Mouse (Mus musculus) myocyte (in vitro differentiated cells): ENCODE data around the gene Dapk2. TPM values are rescaled to one million over a fixed set of nuclear protein-coding genes. Genes with fewer than 3 reads are reported as not detected.

ENCODE experiments used
- H3K27me3 ChIP-seq: one replicate; pipeline ENCODE4 v1.6.1; 2011; ENCODE audit not compliant: control insufficient read depth, insufficient read depth, insufficient read length
- H3K36me3 ChIP-seq: one replicate; pipeline ENCODE4 v1.6.1; 2011; ENCODE audit not compliant: control insufficient read depth, insufficient read depth
- H3K4me2 ChIP-seq: one replicate; pipeline ENCODE4 v1.6.1; 2011; ENCODE audit warnings: low read depth, control low read depth
- H3K4me3 ChIP-seq: one replicate; pipeline ENCODE4 v1.5.1; 2011; ENCODE audit warnings: mild to moderate bottlenecking, control low read depth, moderate library complexity
- H3K79me2 ChIP-seq: one replicate; pipeline ENCODE4 v1.6.1; 2011; ENCODE audit not compliant: control insufficient read depth, insufficient read depth
- H3ac ChIP-seq: one replicate; pipeline ENCODE4 v1.6.1; 2011; ENCODE audit not compliant: control insufficient read depth, insufficient read length
- CEBPB ChIP-seq: IDR thresholded peaks from 2 replicates; pipeline ENCODE4 v1.6.1; 2011; ENCODE audit warnings: mild to moderate bottlenecking, moderate library complexity; ENCODE audit not compliant: poor library complexity, insufficient read depth, severe bottlenecking
- E2F4 ChIP-seq: IDR thresholded peaks from one replicate; pipeline ENCODE4 v1.6.1; 2011; ENCODE audit warnings: mild to moderate bottlenecking, control low read depth, moderate library complexity; ENCODE audit not compliant: insufficient read depth
- MAX ChIP-seq: IDR thresholded peaks from one replicate; pipeline ENCODE4 v1.6.1; 2011; ENCODE audit warnings: low read depth, mild to moderate bottlenecking, control low read depth
- MYOD1 ChIP-seq, 3 experiments: IDR thresholded peaks; one replicate each; pipeline ENCODE4 v1.6.1; 2011; ENCODE audit warnings: control low read depth in 2 of 3, low read depth in 2 of 3, mild to moderate bottlenecking in 2 of 3, moderate library complexity in 1 of 3; ENCODE audit not compliant: insufficient read length in 2 of 3, control insufficient read depth in 1 of 3
- MYOG ChIP-seq, 3 experiments: IDR thresholded peaks; one replicate each; pipeline ENCODE4 v1.6.1; 2011; ENCODE audit warnings: control low read depth in 2 of 3, low read depth in 2 of 3, mild to moderate bottlenecking in 2 of 3; ENCODE audit not compliant: insufficient read length in 2 of 3, control insufficient read depth in 1 of 3, insufficient read depth in 1 of 3
- POLR2A ChIP-seq: IDR thresholded peaks from one replicate; pipeline ENCODE4 v1.6.1; 2011; ENCODE audit warnings: low read depth, mild to moderate bottlenecking, control low read depth, moderate library complexity; ENCODE audit not compliant: insufficient read length
- POLR2AphosphoS2 ChIP-seq: IDR thresholded peaks from one replicate; pipeline ENCODE4 v1.6.1; 2011; ENCODE audit warnings: low read depth, control low read depth; ENCODE audit not compliant: insufficient read length
- REST ChIP-seq: IDR thresholded peaks from one replicate; pipeline ENCODE4 v1.6.1; 2011; ENCODE audit warnings: mild to moderate bottlenecking, control low read depth, moderate library complexity; ENCODE audit not compliant: insufficient read depth, insufficient read length
- SRF ChIP-seq: IDR thresholded peaks from one replicate; pipeline ENCODE4 v1.6.1; 2011; ENCODE audit warnings: low read depth; ENCODE audit not compliant: control insufficient read depth, insufficient read length
- TCF12 ChIP-seq: IDR thresholded peaks from one replicate; pipeline ENCODE4 v1.6.1; 2011; ENCODE audit warnings: mild to moderate bottlenecking, control low read depth; ENCODE audit not compliant: poor library complexity, insufficient read depth, severe bottlenecking
- TCF3 ChIP-seq: IDR thresholded peaks from one replicate; pipeline ENCODE4 v1.6.1; 2011; ENCODE audit warnings: low read depth, control low read depth; ENCODE audit not compliant: insufficient read length
- USF1 ChIP-seq: IDR thresholded peaks from one replicate; pipeline ENCODE4 v1.6.1; 2011; ENCODE audit warnings: low read depth, mild to moderate bottlenecking, control low read depth, moderate library complexity
- polyA plus RNA-seq: library from polyadenylated mRNA; unstranded; fragments of >200 nt; fragmentation: generic; extraction: Trizol; gene quantifications from one replicate; pipeline ENCODE4 v1.2.1, GENCODE M21; 2012; ENCODE audit warnings: missing spikeins

Gene Dapk2
- polyA plus RNA-seq, 1 experiment, result 51.3 TPM

GRCm38 (mm10) chr9:66274657-66275056 lies 116.6 kb downstream of the Dapk2 start:
- Histone ChIP-seq H3K4me2 (peak overlapping the region; percentile 68), H3K4me3 (no peak overlapping the region), H3K36me3 (peaks cover 10% of the 10 kb centered on the region), H3K79me2 (no peaks in the 10 kb centered on the region), H3ac (no peak overlapping the region), H3K27me3 (no peaks in the 10 kb centered on the region)
- TF ChIP-seq MYOD1 (IDR thresholded peaks at IDR 0.05; ENCODE audit: control insufficient read depth in 1 of 3, insufficient read length in 2 of 3, low read depth in 2 of 3) (peak in 1 of 3 experiments; percentile 59), REST (no peak), SRF (no peak), MYOG (IDR thresholded peaks at IDR 0.05; ENCODE audit: control insufficient read depth in 1 of 3, insufficient read depth in 1 of 3, insufficient read length in 2 of 3, low read depth in 2 of 3) (peak in 1 of 3 experiments; percentile 45)

- peaks cover 10% of the 10 kb centered on the region for H3K36me3 ChIP-seq
- no peaks in the 10 kb centered on the region for H3K79me2 ChIP-seq
- H3ac ChIP-seq, result no peak overlapping the region
- TF ChIP-seq MYOG (IDR thresholded peaks at IDR 0.05; ENCODE audit: control insufficient read depth in 1 of 3, insufficient read depth in 1 of 3, insufficient read length in 2 of 3, low read depth in 2 of 3) (no peak), POLR2A (no peak), POLR2AphosphoS2 (no peak), REST (no peak), SRF (no peak), TCF12 (no peak), MYOD1 (IDR thresholded peaks at IDR 0.05; ENCODE audit: control insufficient read depth in 1 of 3, insufficient read length in 2 of 3, low read depth in 2 of 3) (no peak), E2F4 (no peak), MAX (no peak), CEBPB (no peak), USF1 (no peak)
- H3K4me2 ChIP-seq, result peak overlapping the region; percentile 68
- no peaks in the 10 kb centered on the region for H3K27me3 ChIP-seq
- no peak overlapping the region for H3K4me3 ChIP-seq
These were observed 117.4 kb downstream of the Dapk2 start for GRCm38 (mm10) chr9:66275267-66275991.

DNA sequence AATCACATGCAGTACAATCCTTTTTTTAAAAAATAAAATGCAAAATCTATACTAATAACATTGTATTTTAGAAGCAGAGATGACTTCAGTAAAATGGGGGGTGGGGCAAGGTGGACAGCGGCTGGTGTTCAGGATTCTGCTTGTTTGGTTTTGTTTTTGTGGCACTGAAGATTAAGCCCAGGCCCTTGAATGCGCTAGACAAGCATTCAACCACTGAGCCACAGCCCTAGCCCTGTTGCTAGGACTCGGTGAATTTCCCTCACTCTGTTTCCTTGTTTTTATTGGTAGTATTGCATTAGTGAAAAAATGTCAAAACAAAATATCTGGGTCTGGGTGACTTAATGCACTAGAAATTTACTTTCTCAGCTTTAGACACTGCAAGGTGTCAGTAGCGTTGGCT lies 118.0 kb downstream of the Dapk2 start:
- no peak overlapping the region for H3ac ChIP-seq
- H3K4me3 ChIP-seq, result no peak overlapping the region
- H3K36me3 ChIP-seq, result peaks cover 10% of the 10 kb centered on the region
- H3K4me2 ChIP-seq, result peak overlapping the region; percentile 68
- no peaks in the 10 kb centered on the region for H3K79me2 ChIP-seq
- TF ChIP-seq MYOD1 (IDR thresholded peaks at IDR 0.05; ENCODE audit: control insufficient read depth in 1 of 3, insufficient read length in 2 of 3, low read depth in 2 of 3), result no peak
- no peak for TF ChIP-seq POLR2A
- TF ChIP-seq E2F4, result no peak
- no peak for TF ChIP-seq SRF
- TF ChIP-seq MAX, result no peak
- TF ChIP-seq TCF12, result no peak
- no peak for TF ChIP-seq CEBPB
- no peak for TF ChIP-seq REST
- H3K27me3 ChIP-seq, result no peaks in the 10 kb centered on the region

- H3K4me2 ChIP-seq, result peak overlapping the region; percentile 68
- peaks cover 10% of the 10 kb centered on the region for H3K36me3 ChIP-seq
- TF ChIP-seq SRF (no peak), CEBPB (no peak), E2F4 (no peak), POLR2AphosphoS2 (peak; percentile 62), MAX (no peak), TCF12 (peak; percentile 93), TCF3 (peak; percentile 91), USF1 (no peak), REST (no peak), MYOG (IDR thresholded peaks at IDR 0.05; ENCODE audit: control insufficient read depth in 1 of 3, insufficient read depth in 1 of 3, insufficient read length in 2 of 3, low read depth in 2 of 3) (peak; percentile 92 to 99 (median 95)), MYOD1 (IDR thresholded peaks at IDR 0.05; ENCODE audit: control insufficient read depth in 1 of 3, insufficient read length in 2 of 3, low read depth in 2 of 3) (peak; percentile 96 to 98 (median 98)), POLR2A (peak; percentile 36)
- H3K79me2 ChIP-seq, result no peaks in the 10 kb centered on the region
- no peak overlapping the region for H3K4me3 ChIP-seq
- H3ac ChIP-seq, result no peak overlapping the region
- no peaks in the 10 kb centered on the region for H3K27me3 ChIP-seq
These were observed 118.8 kb downstream of the Dapk2 start for GRCm38 (mm10) chr9:66276697-66277385.
